Mouse (Mus musculus): ENCODE measurements around the gene Cd320.

GRCm38 (mm10) chr17:33851331-33851730 lies 8.4 kb downstream of the Cd320 start:
- TF ChIP-seq CTCF (IDR thresholded peaks at IDR 0.05; ENCODE audit: borderline replicate concordance, control insufficient read depth, extremely low read depth, insufficient read depth, low read length, poor library complexity), result no peak
- TF ChIP-seq POLR2A (IDR thresholded peaks at IDR 0.05; ENCODE audit: control insufficient read depth, extremely low read depth, insufficient read depth, low read length, poor library complexity), result no peak

All from thymus, adult 2 months (tissue).